Mouse (Mus musculus) heart, embryonic 11.5 days (tissue): ENCODE results near the gene Tnik. TPM values are rescaled to one million over a fixed set of nuclear protein-coding genes. Genes with fewer than 3 reads are reported as not detected.

Experiments
- ATAC-seq: fragments of 200-750 bp; cut with Nextera tagmentation; replicated peaks from 2 replicates; pipeline ENCODE4 v1.8.0; 2017; ENCODE audit warnings: moderate library complexity; ENCODE audit not compliant: insufficient number of reproducible peaks, low FRiP score, low TSS enrichment
- H3K27ac ChIP-seq: fragments of 300-500 bp; sonication (generic); 2 replicates; pipeline ENCODE4 v1.5.1; 2014; ENCODE audit warnings: mild to moderate bottlenecking, low read depth, low read length
- H3K27me3 ChIP-seq: fragments of 300-500 bp; sonication (generic); 2 replicates; pipeline ENCODE4 v1.6.1; 2014; ENCODE audit warnings: mild to moderate bottlenecking, low read length, mixed read lengths; ENCODE audit not compliant: control insufficient read depth, insufficient read depth
- H3K36me3 ChIP-seq: fragments of 300-500 bp; sonication (generic); 2 replicates; pipeline ENCODE4 v1.6.1; 2014; ENCODE audit warnings: mild to moderate bottlenecking, low read length, moderate library complexity, mixed read lengths; ENCODE audit not compliant: control insufficient read depth, insufficient read depth
- H3K4me1 ChIP-seq: fragments of 300-500 bp; sonication (generic); 2 replicates; pipeline ENCODE4 v1.6.1; 2014; ENCODE audit warnings: low read length; ENCODE audit not compliant: control insufficient read depth, insufficient read depth
- H3K4me2 ChIP-seq: fragments of 300-500 bp; sonication (generic); 2 replicates; pipeline ENCODE4 v1.6.1; 2014; ENCODE audit warnings: mild to moderate bottlenecking, moderate library complexity
- H3K4me3 ChIP-seq: fragments of 300-500 bp; sonication (generic); 2 replicates; pipeline ENCODE4 v1.5.1; 2014; ENCODE audit warnings: low read depth, low read length
- H3K9ac ChIP-seq: fragments of 300-500 bp; sonication (generic); 2 replicates; pipeline ENCODE4 v1.6.1; 2014; ENCODE audit warnings: mild to moderate bottlenecking, low read depth, low read length, moderate library complexity
- H3K9me3 ChIP-seq: fragments of 300-500 bp; sonication (generic); replicated peaks from 2 replicates; pipeline ENCODE4 v1.6.1; 2016; ENCODE audit warnings: low read length; ENCODE audit not compliant: control insufficient read depth
- WGBS: fragments of 180-500 bp; shearing (Covaris S2); extraction: QIAGEN DNeasy Blood & Tissue Kit; methylation state at CpG from one replicate; pipeline ENCODE4 v1.1.7; 2014; ENCODE audit not compliant: insufficient replicate concordance; 5-methylcytosine and 5-hydroxymethylcytosine counted together
- polyA plus RNA-seq: library from polyadenylated mRNA; unstranded; fragments of >200 nt; fragmentation: Nextera tagmentation; extraction: Ambion mirVana; gene quantifications from 2 replicates; pipeline ENCODE4 v1.2.1, GENCODE M21; 2014

Gene Tnik
- polyA plus RNA-seq, 1 experiment from 2014 or later = 7.6 TPM

DNA sequence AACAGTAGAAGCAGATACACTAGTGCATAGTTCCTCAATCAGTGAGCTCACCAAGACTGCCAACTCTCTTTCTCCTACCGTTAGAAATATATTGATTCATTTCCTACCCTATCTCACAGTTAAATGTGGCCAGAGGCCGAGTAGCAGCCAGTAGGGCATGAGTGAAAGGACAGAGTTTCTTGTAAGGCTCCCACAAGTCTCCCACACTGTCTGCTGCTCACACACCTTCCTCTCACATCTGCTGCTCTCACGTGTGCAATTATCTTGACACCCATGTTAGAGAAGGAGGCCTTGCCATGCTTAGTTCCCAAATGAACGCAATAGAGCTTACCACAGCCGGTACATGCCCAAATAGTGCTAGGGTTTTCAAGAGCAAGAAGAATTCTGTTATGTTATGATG is 169.3 kb downstream of the Tnik start:
- no peak for ATAC-seq
- Histone ChIP-seq H3K27me3 (no peaks in the 10 kb centered on the region), H3K4me1 (peaks cover 5% of the 10 kb centered on the region; the same call in 1 of the 2 replicates), H3K9me3 (no peaks in the 10 kb centered on the region), H3K9ac (no peak overlapping the region), H3K4me2 (no peak overlapping the region), H3K36me3 (no peaks in the 10 kb centered on the region), H3K4me3 (no peak overlapping the region), H3K27ac (no peak overlapping the region)
- WGBS = 82% methylated on average over 5 of the region's 5 CpGs

DNA sequence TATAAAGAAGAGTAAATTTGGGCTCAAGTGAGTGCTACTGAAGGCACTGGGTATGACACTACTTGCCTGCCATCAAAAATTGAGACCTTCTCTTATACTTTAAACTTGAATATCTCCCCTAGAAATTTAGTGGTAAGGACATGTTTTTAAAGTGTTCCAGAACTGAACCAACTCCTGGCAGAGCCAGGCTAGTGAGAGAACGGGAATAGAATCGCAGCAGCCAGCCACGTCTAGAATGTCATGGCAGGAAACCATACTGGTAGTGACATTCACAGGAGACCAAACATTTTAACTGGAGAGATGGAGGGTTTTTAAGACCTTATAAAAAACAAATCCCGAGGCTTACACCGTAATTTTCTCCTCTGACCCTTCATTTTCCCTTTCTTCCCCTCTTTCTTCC is 172.5 kb downstream of the Tnik start:
- H3K4me2 ChIP-seq = no peak overlapping the region

DNA sequence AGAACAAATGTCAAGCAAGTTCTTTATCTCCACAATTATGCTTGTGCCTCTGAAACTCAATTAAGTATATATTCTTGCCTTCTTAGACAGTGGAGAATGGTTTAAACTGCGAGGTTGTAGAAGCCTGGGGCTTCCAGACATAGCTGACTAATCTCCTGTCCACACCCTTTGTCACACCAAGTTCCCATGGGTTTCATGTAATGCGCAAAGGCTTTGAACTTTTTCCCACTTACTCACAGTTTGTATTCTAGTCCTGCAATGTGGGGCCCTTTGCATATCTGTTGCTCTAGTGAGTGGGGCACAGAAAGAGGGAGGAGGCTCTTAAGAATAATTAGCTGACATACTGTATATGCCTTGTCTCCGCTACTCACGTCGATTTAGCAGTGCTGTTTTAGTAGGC is 174.4 kb downstream of the Tnik start:
- H3K4me2 ChIP-seq = no peak overlapping the region
- no peak overlapping the region for H3K27ac ChIP-seq
- no peak overlapping the region for H3K9ac ChIP-seq
- H3K27me3 ChIP-seq = no peaks in the 10 kb centered on the region
- H3K4me3 ChIP-seq = no peak overlapping the region
- whole genome bisulfite sequencing = 49% methylated on average over 5 of the region's 5 CpGs
- ATAC-seq = no peak
- no peaks in the 10 kb centered on the region for H3K4me1 ChIP-seq
- no peaks in the 10 kb centered on the region for H3K9me3 ChIP-seq
- H3K36me3 ChIP-seq = no peaks in the 10 kb centered on the region

More for the DNA sequence above, 172.5 kb downstream of the Tnik start:
- H3K9me3 ChIP-seq = no peaks in the 10 kb centered on the region
- WGBS = 85% methylated on average over 5 of the region's 5 CpGs
- no peak for ATAC-seq
- H3K9ac ChIP-seq = no peak overlapping the region
- no peaks in the 10 kb centered on the region for H3K27me3 ChIP-seq
- peaks cover 5% of the 10 kb centered on the region; the same call in 1 of the 2 replicates for H3K4me1 ChIP-seq
- no peak overlapping the region for H3K27ac ChIP-seq
- H3K36me3 ChIP-seq = no peaks in the 10 kb centered on the region
- no peak overlapping the region for H3K4me3 ChIP-seq

DNA sequence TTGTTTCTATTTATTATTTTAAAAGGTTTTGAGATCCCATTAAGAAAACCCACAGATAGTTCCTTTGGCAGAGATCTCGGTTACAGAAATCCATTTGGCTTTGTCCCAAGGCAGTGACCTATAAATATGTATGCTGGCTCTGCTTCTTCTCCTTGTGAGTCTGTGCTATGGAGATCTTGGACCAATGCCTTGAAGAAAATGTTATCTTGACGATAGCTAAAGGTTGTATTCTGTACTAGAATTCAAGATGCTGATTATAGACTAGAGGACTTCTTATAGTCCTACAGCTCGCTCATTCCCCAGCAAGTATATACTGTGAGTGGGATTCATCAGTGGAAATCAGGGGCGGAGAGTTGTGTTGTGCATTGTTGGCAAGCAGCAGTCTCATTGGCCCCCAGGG is 178.5 kb downstream of the Tnik start:
- no peaks in the 10 kb centered on the region for H3K36me3 ChIP-seq
- H3K9ac ChIP-seq = no peak overlapping the region
- no peaks in the 10 kb centered on the region for H3K27me3 ChIP-seq
- no peak overlapping the region for H3K27ac ChIP-seq
- WGBS = 78% methylated on average over 4 of the region's 4 CpGs
- no peak for ATAC-seq
- H3K4me3 ChIP-seq = no peak overlapping the region
- H3K9me3 ChIP-seq = no peaks in the 10 kb centered on the region
- H3K4me2 ChIP-seq = no peak overlapping the region
- H3K4me1 ChIP-seq = no peaks in the 10 kb centered on the region

DNA sequence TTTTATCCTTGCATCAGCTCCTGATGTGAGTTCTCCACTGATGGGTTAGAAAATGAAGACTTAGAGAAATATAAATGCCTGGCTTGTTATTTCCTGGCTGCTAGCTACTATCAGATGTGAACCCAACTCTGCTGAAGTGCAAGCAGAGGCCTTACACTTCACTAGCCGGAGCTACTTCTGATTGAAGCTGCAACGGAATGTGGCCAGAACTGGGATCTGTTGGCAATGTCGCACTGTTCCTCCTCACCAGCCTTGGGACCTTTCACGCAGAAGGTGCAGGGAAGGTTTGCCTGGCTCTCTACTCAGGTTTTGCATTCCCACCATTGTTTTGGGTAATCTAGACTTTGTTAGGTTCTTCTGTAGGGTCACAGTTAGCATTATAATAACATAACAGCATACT is 179.1 kb downstream of the Tnik start:
- Histone ChIP-seq H3K9me3 (0 out of 2 replicates have a peak, but pooled peaks cover 2% of the 10 kb centered on the region), H3K27me3 (no peaks in the 10 kb centered on the region), H3K4me2 (no peak overlapping the region), H3K9ac (no peak overlapping the region), H3K4me1 (no peaks in the 10 kb centered on the region), H3K27ac (no peak overlapping the region), H3K4me3 (no peak overlapping the region), H3K36me3 (no peaks in the 10 kb centered on the region)
- WGBS = 71% methylated on average over 4 of the region's 4 CpGs
- ATAC-seq = no peak

DNA sequence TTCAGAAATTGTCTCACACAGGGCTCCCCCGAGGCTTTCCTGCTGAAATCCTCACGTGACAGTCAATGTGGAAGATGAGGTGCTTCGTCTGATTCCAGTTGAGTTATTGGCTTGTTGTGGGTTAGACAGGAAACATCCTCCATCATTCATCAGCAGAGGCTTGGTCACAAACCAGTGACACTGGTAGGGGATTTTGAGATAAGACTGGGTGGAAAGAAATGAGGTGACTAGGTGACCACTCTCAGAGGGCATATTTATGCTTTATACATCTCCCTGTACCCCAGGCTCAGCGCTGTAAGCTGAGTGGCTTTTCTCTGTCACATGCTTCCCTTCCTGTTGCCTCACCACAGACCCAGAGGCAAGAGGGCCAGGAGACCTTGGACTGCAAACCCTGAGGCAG is 184.9 kb downstream of the Tnik start:
- WGBS = 71% methylated on average over 4 of the region's 4 CpGs
- Histone ChIP-seq H3K9me3 (0 out of 2 replicates have a peak, but pooled peaks cover 2% of the 10 kb centered on the region), H3K4me1 (no peaks in the 10 kb centered on the region), H3K27ac (no peak overlapping the region), H3K36me3 (no peaks in the 10 kb centered on the region), H3K9ac (no peak overlapping the region), H3K27me3 (no peaks in the 10 kb centered on the region), H3K4me2 (no peak overlapping the region), H3K4me3 (no peak overlapping the region)
- no peak for ATAC-seq

DNA sequence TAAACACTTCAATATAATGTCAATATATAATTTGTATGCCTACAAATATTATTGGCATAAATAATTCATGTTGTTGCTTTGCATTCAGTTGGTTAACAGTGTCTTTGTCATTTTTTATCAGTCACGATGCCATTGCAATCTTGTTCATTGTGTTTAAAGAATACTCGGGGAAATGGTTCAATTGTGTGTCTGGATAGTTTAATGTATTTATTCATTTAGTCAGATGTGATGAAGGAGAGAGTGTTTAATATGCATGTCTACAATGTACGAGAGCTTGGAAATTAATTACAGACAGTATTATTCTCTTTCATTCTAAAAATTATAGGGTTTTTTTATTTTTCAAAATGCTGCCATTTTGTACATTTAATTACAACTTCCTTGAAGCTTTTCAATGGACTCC is 190.4 kb downstream of the Tnik start:
- H3K4me2 ChIP-seq = no peak overlapping the region
- H3K9ac ChIP-seq = no peak overlapping the region
- no peaks in the 10 kb centered on the region for H3K27me3 ChIP-seq
- no peaks in the 10 kb centered on the region for H3K4me1 ChIP-seq
- no peaks in the 10 kb centered on the region for H3K9me3 ChIP-seq
- 82% methylated on average over 3 of the region's 3 CpGs for WGBS
- H3K27ac ChIP-seq = no peak overlapping the region
- ATAC-seq = no peak
- H3K4me3 ChIP-seq = no peak overlapping the region
- H3K36me3 ChIP-seq = no peaks in the 10 kb centered on the region

DNA sequence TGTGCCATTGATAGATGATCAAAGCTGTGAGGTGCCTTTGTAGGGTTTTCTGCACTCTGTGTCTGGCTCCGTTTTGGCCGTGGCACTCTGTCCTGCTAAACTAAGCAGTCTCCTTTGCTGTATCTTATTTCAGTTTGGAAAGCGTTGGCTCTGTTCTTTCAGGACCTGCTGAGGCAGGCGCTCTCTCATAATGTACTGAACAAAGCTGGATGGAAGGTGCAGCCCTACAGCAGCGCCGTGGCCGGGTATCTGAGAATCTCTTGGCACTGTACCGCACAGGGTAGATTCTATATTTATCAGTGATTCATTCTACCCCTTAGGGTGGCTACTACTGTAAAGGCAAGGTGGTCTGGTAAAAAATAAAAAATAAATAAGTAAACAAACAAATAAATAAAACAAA is 193.8 kb downstream of the Tnik start:
- H3K9ac ChIP-seq = no peak overlapping the region
- ATAC-seq = no peak
- 68% methylated on average over 8 of the region's 8 CpGs for WGBS

DNA sequence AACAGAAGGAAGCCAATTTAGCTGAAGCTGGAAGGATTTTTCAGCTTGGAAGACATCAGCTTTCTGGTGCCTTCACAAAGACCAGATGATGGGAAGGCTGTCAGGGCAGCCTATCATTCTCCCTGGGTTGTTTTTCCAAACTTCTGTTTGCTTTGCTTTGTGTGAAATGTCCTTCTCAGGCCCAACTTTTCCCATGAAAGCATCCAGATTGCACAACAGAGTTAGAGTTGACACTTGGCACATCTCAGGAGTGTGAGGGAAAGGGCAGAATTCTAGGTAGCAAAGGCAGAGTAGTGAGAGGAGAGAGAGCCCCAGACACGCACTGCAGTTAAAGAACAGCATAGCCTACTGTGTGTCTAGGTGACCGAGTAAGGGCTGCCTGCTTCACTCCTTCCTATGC is 194.5 kb downstream of the Tnik start:
- Histone ChIP-seq H3K9me3 (no peaks in the 10 kb centered on the region), H3K36me3 (no peaks in the 10 kb centered on the region), H3K27ac (no peak overlapping the region), H3K4me3 (no peak overlapping the region), H3K4me1 (no peaks in the 10 kb centered on the region), H3K4me2 (no peak overlapping the region), H3K27me3 (no peaks in the 10 kb centered on the region), H3K9ac (no peak overlapping the region)
- WGBS = 76% methylated on average over 2 of the region's 2 CpGs
- no peak for ATAC-seq

More for the DNA sequence above, 193.8 kb downstream of the Tnik start:
- H3K4me3 ChIP-seq = no peak overlapping the region
- no peaks in the 10 kb centered on the region for H3K9me3 ChIP-seq
- H3K4me1 ChIP-seq = no peaks in the 10 kb centered on the region
- no peak overlapping the region for H3K4me2 ChIP-seq
- H3K36me3 ChIP-seq = no peaks in the 10 kb centered on the region
- no peak overlapping the region for H3K27ac ChIP-seq
- no peaks in the 10 kb centered on the region for H3K27me3 ChIP-seq
